Mouse (Mus musculus): ENCODE results near the gene Srp9.

Srp9 gene

GRCm38 (mm10) chr1:182124506-182124905, at the start of gene Srp9:
TSS of gene Srp9 (plus strand) at chr1:182124737.
- DNase-seq, result peak; percentile 96 to 97

DNA sequence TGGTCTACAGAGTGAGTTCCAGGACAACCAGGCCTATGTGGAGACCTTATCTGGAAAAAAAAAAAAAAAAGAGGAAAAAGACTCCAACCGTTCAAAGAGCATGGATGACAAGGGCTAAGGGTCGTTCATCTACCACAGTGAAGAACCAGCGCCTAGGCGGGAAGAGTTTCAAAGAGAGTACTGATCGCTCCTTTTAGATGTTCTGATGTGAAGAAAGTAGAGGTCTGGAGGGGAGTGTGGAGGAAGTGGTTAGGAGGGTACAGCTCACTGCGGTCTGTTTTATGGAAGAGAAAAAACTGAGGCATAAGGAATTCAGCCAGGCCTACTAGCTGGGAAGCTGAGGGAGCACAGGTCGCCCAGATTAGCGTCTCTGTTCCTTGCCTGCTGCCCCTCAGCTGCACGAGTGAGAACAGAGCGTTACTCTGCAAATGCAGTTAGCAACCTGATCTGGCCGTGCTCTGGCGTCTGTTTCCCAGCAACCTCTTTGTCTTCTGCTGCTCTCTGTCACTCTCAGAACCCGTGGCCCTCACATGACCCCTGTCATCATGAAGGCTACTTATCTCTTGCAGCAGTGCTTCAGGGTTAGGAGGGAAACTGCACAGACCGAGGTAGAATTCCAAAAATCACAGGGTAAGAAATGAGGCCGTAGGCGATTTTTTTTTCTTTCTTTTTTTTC, 42.7 kb upstream of the Srp9 start:
- DNase-seq, result no peak

GRCm38 (mm10) chr1:182083459-182083858, 41.1 kb upstream of the Srp9 start:
- DNase-seq, result no peak

- no peak for DNase-seq
Measured at GRCm38 (mm10) chr1:182086759-182087158, 37.8 kb upstream of the Srp9 start.

GRCm38 (mm10) chr1:182087351-182087750, 37.2 kb upstream of the Srp9 start:
- no peak for DNase-seq

DNA sequence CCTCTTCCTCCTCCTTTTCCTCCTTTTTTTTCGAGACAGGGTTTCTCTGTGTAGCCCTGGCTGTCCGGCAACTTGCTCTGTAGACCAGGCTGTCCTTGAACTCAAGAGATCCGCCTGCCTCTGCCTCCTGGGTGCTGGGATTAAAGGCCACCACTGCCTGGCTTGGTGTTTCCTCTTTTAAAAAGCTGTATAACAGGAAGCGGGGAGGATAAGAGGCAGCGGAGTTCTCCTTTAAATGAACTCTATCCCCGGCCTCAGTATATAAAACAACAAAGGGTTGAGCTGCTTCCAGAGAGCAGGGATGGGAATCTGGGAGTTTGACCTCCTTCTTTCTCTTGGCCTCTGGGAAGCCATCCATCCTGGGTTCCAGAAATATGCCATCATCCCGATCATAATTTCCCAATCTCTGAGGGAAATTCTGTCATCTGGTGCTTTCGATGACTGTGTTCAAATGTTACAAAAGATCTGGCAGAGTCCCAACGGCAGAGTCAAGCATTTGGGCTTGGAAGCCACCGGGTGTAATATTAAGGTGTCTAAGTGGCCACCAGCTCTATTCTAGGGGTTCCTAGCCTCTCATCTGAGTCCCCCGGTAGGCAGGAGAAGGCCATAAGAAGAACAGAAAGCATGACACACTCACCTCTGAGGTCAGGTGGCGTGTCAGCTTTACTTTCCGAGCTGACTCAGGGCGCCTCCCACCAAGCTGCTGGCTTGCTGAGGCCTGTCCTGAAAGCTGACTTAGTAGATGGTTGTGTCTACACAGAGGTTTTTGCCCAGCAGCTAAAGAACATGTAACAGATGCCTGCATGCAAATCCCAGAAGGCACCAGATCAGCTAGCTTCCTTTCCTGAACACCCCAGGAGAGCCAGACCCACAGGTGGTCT, 36.5 kb upstream of the Srp9 start:
- no peak for DNase-seq

GRCm38 (mm10) chr1:182088844-182089418, 35.6 kb upstream of the Srp9 start:
- DNase-seq, result peak; percentile 33 to 35

- no peak for DNase-seq
Measured at GRCm38 (mm10) chr1:182089600-182090297, 34.8 kb upstream of the Srp9 start.

DNA sequence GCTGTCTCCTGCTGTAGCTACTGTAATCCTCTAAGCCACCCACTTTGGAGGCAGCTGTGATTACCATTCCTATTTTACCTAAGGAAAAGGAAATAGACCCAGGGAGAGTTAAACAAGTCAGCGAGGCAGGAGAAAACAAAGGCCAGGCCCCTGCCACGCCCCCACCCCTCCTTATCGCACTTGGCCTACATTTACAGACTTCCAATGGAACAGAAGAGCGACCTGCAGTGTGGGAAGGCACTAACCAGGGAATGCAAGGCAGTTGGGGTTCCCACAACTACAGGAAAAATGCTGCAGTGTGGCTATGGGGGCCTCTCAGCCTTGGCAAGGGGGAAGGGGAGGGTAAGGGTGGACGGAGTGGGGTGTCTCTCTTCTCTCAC, 34.2 kb upstream of the Srp9 start:
- no peak for DNase-seq

- no peak for DNase-seq
Measured at GRCm38 (mm10) chr1:182091261-182091660, 33.3 kb upstream of the Srp9 start.

DNA sequence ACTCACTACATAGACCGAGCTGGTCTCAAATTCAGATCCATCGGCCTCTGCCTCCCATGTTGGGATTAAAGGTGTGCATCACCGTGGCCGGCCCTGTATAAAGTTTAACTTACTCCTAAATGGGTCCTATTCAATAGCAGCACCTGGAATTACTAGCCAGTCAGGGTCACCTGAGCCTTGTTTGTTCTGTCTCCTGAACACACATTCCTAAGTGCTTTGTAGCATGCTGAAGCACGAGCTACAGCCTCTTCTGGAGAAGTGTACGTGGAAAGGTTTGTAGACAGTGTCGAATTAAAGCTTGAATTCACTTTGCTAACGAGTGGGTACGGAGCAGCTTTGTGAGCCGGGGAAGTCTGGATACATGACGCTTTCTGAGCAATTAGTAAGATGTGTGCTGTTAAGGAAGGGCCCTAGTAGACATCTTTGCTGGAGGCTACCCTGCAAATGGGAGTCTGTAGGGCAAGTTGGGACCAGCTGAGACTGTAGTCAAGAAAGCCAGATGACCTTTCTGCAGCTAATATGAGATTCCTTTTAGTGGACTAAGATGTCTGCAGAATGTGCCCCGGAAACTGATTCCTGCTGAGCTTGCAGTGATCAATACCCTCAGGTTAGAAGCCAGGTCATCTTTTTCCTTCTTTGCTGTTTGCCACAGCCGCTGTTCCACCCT, 32.7 kb upstream of the Srp9 start:
- DNase-seq, result peak in 1 of 2 experiments; percentile 39

DNA sequence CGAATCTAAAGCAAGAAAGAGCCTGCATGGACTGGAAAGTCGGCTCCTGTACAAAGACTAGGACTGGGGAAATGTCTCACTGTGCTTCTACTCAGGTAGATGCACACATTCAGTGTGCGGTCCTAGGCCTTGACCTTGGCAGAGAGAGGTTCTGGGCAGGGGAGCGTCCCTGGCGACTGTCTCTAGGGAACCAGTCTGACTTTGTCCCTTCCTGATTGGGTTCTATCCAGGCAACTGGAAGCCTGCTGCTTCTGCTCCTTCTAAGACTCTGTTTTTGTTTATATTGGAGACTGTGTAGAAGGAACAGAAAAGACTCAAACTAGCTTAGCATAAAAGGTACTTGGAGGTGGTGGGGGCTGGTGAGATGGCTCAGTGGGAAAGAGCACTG, 32.1 kb upstream of the Srp9 start:
- peak in 1 of 2 experiments; percentile 30 for DNase-seq

DNA sequence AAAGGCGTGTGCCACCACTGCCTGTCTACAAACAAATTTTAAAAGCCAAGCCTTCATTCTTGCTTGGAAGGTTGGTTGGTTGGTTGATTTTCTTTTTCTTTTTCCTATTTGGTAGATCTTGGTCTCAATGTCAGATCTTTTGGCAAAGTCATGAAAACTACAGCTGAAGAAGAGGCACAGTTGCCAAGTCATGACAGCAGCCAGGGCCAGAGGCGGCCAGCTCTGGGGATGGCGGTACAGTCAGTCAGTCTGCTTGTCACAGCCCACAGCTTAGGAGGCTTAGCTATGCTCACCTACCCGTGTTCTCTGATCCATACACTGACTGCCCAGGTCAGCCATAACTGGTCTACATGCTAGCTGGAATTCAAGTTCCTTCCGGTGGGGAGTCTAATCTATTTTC, 31.1 kb upstream of the Srp9 start:
- no peak for DNase-seq

DNA sequence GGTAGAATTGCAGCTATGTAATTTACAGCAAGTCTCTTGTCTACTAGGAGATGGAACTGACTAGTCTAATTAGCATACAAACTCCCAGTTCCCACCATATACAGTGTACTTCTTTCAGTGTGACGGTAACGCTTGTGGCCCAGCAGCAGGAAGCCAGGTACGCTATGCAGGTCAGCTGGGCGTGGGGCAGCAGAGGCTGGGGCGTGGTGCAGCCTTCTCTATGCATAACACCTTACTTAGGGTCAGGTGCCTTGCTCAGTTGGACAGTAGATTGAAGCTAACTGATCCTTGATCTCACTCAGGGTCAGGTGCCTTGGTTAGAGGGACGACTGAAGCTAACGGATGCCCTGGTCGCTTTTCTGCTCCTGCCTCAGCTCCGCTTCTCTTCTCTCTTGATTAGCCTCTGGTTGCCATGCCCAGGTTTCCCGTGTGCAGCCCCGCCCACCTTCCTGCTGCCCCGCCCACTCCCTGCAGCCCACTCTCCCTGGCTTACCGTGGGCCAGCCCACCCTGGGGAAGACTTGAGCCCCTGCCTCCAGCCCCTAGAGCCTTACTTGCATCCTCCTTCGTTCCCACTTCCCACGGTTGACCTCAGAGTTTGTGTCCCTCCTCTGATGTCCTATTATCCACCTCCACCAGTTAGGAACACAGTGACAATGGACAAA, 29.9 kb upstream of the Srp9 start:
- no peak for DNase-seq

DNA sequence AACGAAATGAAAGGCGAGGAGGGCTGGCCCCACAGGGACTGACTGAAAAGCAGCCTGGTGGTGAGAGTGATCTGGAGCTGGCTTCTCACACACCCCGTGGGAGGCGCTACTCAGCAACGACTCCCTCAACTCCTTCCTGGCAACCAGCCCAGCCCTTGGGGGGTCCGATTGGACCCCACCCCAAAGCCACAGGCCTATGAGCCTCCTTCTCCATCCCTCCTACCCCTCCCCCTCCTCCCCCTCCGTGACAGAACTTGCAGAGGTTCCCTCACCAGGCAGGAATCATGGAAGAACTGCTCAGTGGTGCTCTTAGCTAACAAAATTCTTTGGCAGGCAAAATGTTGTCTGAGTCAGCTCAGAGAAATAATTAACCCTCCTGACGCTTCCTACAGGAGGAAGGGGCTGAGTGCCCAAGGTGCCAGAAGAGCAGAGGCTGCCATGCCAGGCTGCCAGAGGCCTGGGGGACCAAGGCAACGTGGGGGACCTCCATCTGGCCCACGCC, 29.2 kb upstream of the Srp9 start:
- DNase-seq, result peak; percentile 42 to 56

- no peak for DNase-seq
Measured at GRCm38 (mm10) chr1:182096707-182097106, 27.8 kb upstream of the Srp9 start.

DNA sequence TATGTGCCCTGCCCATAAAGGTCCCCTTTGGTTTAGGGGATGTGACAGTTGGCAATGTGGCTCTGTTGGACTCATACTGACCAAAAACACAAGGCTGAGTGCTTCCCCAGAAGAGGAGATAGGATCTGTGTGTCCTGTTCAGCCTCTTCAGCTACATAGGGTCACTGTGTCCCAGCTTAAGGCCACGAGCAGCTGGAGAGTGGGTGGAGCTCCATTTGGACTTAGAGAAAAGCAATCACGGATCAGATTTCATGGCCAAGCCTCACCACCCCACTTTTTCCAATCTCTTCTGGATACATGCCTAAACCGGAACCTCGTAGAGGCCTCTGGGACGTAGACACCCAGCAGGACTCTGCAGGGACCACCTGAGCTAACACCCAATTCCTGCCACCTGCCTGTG, 25.5 kb upstream of the Srp9 start:
- DNase-seq, result no peak

GRCm38 (mm10) chr1:182100403-182100802, 24.1 kb upstream of the Srp9 start:
- DNase-seq, result no peak

GRCm38 (mm10) chr1:182101468-182101867, 23.1 kb upstream of the Srp9 start:
- DNase-seq, result no peak

DNA sequence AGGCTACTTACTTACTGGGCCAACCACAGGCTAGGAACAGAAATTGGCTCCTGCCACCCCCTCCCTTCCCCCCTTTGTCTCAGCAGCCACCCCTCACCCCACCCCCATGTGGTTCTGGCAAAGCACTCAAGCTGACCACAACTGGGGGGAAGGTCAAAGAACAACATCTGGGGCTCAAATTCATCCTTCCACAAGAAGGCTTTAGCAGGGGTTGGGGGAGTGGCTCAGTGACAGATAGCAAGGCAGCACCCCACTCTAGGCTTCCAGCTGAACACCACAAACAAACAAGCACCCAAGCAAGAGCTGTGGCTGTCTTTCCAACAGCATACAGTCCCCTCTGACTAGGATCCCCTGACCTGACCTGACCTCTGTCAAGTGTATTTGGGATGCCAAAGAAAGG, 21.8 kb upstream of the Srp9 start:
- no peak for DNase-seq

- no peak for DNase-seq
Measured at GRCm38 (mm10) chr1:182103436-182103835, 21.1 kb upstream of the Srp9 start.

DNA sequence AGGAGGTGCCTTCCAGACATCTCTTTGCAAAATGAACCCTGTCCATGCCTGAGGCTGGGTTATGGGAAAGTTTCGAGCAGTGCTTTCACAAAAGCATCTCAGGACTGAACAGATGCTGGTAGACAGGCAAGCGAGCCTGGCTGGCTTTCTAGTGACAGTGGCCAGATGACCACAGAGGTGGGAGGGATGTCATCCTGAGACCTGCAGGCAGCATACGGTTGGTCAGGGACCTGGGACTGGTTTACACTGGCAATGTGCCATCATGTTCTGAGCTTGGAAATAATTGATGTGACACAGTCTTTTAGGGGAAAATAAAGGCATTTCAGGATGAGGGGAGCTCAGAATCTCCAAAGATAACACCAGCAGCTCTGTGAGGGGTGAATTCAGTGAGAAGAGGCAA, 19.5 kb upstream of the Srp9 start:
- DNase-seq, result no peak

Data from kidney, adult 8-10 months (tissue).